Mouse (Mus musculus) MEL (cell line): Measurements from ENCODE around the gene Spdye4b. TPM values are rescaled to one million over a fixed set of nuclear protein-coding genes. Genes with fewer than 3 reads are reported as not detected.

Source experiments
- DNase-seq: peaks from one replicate; pipeline ENCODE4 v3.0.0; 2011; ENCODE audit warnings: low read depth, low spot score
- H3K27ac ChIP-seq: 2 replicates; pipeline ENCODE4 v1.5.1; 2012; ENCODE audit warnings: low read depth, mild to moderate bottlenecking, control low read depth, low read length, moderate library complexity; ENCODE audit not compliant: control insufficient read depth
- H3K27me3 ChIP-seq, 2 experiments: fragments of 150-350 bp in 1 of 2; sonication (generic) in 1 of 2; 2 replicates each; pipeline ENCODE4 v1.6.1; 2012; ENCODE audit warnings: low read length in 2 of 2, mild to moderate bottlenecking in 2 of 2, improper control_type of control experiment in 1 of 2, moderate library complexity in 1 of 2; ENCODE audit not compliant: insufficient read depth in 2 of 2, control insufficient read depth in 1 of 2
- H3K36me3 ChIP-seq, 2 experiments: 2 replicates each; pipeline ENCODE4 v1.6.1; 2012 to 2014; ENCODE audit warnings: low read length in 2 of 2, improper control_type of control experiment in 1 of 2, inconsistent platforms in 1 of 2, mild to moderate bottlenecking in 1 of 2; ENCODE audit not compliant: insufficient read depth in 2 of 2, control insufficient read depth in 1 of 2
- H3K4me1 ChIP-seq, 2 experiments: fragments of 150-350 bp in 1 of 2; sonication (generic) in 1 of 2; 2 replicates each; pipeline ENCODE4 v1.6.1; 2012; ENCODE audit warnings: low read length in 2 of 2, improper control_type of control experiment in 1 of 2, mild to moderate bottlenecking in 1 of 2; ENCODE audit not compliant: insufficient read depth in 2 of 2, control insufficient read depth in 1 of 2
- H3K4me3 ChIP-seq, 2 experiments: fragments of 150-350 bp in 1 of 2; sonication (generic) in 1 of 2; 2 replicates each; pipeline ENCODE4 v1.5.1; 2012; ENCODE audit warnings: low read depth in 2 of 2, low read length in 2 of 2, mild to moderate bottlenecking in 2 of 2, moderate library complexity in 2 of 2, control low read depth in 1 of 2, improper control_type of control experiment in 1 of 2; ENCODE audit not compliant: control insufficient read depth in 1 of 2, insufficient read depth in 1 of 2
- H3K79me2 ChIP-seq: 2 replicates; pipeline ENCODE4 v1.6.1; 2012; ENCODE audit warnings: mild to moderate bottlenecking, low read length, moderate library complexity; ENCODE audit not compliant: control insufficient read depth, poor library complexity, insufficient read depth
- H3K9ac ChIP-seq: 2 replicates; pipeline ENCODE4 v1.6.1; 2012; ENCODE audit warnings: low read depth, mild to moderate bottlenecking, control low read depth, low read length, moderate library complexity; ENCODE audit not compliant: control insufficient read depth, poor library complexity, severe bottlenecking
- H3K9me3 ChIP-seq: fragments of 150-350 bp; sonication (generic); replicated peaks from 2 replicates; pipeline ENCODE4 v1.6.1; 2012; ENCODE audit warnings: mild to moderate bottlenecking, low read length, improper control_type of control experiment, moderate library complexity; ENCODE audit not compliant: insufficient read depth
- BHLHE40 ChIP-seq: IDR thresholded peaks from 2 replicates; pipeline ENCODE4 v1.6.1; 2012; ENCODE audit warnings: low read depth, mild to moderate bottlenecking, inconsistent platforms, low read length, improper control_type of control experiment, borderline replicate concordance
- CHD1 ChIP-seq: IDR thresholded peaks from 2 replicates; pipeline ENCODE4 v1.6.1; 2012; ENCODE audit warnings: low read depth, mild to moderate bottlenecking, inconsistent platforms, low read length, improper control_type of control experiment
- CTCF ChIP-seq, 3 experiments: IDR thresholded peaks in 2 of 3; conservative IDR thresholded peaks in 1 of 3; 2 replicates each; pipeline ENCODE4 v1.5.1; 2011 to 2012; ENCODE audit warnings: low read length in 3 of 3, low read depth in 2 of 3, mild to moderate bottlenecking in 2 of 3, improper control_type of control experiment in 1 of 3, inconsistent platforms in 1 of 3, mixed read lengths in 1 of 3, moderate library complexity in 1 of 3; ENCODE audit not compliant: control insufficient read depth in 1 of 3, insufficient read depth in 1 of 3, poor library complexity in 1 of 3, severe bottlenecking in 1 of 3
- E2F4 ChIP-seq: IDR thresholded peaks from 2 replicates; pipeline ENCODE4 v1.6.1; 2011; ENCODE audit warnings: low read depth, low read length, improper control_type of control experiment, borderline replicate concordance
- ELF1 ChIP-seq: IDR thresholded peaks from 2 replicates; pipeline ENCODE4 v1.6.1; 2014; ENCODE audit warnings: low read depth, mild to moderate bottlenecking, inconsistent platforms, low read length, improper control_type of control experiment, moderate library complexity
- EP300 ChIP-seq, 2 experiments: IDR thresholded peaks; 2 replicates each; pipeline ENCODE4 v1.6.1; 2011; ENCODE audit warnings: improper control_type of control experiment in 2 of 2, low read length in 2 of 2, low read depth in 1 of 2, mild to moderate bottlenecking in 1 of 2
- GABPA ChIP-seq: IDR thresholded peaks from 2 replicates; pipeline ENCODE4 v1.6.1; 2012; ENCODE audit warnings: low read depth, mild to moderate bottlenecking, inconsistent platforms, low read length, improper control_type of control experiment, moderate library complexity
- JUND ChIP-seq: IDR thresholded peaks from 2 replicates; pipeline ENCODE4 v1.6.1; 2011; ENCODE audit warnings: low read depth, mild to moderate bottlenecking, improper control_type of control experiment, low read length
- KAT2A ChIP-seq: conservative IDR thresholded peaks from 2 replicates; pipeline ENCODE4 v1.6.1; 2012; ENCODE audit warnings: low read depth, low read length, improper control_type of control experiment, inconsistent platforms
- MAFK ChIP-seq: IDR thresholded peaks from 2 replicates; pipeline ENCODE4 v1.6.1; 2011; ENCODE audit warnings: low read depth, mild to moderate bottlenecking, low read length, improper control_type of control experiment, borderline replicate concordance
- MYC ChIP-seq: IDR thresholded peaks from 2 replicates; pipeline ENCODE4 v1.6.1; 2011; ENCODE audit warnings: low read depth, mild to moderate bottlenecking, low read length, improper control_type of control experiment, moderate library complexity
- POLR2A ChIP-seq, 2 experiments: IDR thresholded peaks; 2 replicates each; pipeline ENCODE4 v1.6.1; 2011 to 2012; ENCODE audit warnings: low read length in 2 of 2, mild to moderate bottlenecking in 2 of 2, control low read depth in 1 of 2, improper control_type of control experiment in 1 of 2, low read depth in 1 of 2, moderate library complexity in 1 of 2; ENCODE audit not compliant: control insufficient read depth in 1 of 2, insufficient read depth in 1 of 2, poor library complexity in 1 of 2
- POLR2AphosphoS2 ChIP-seq: IDR thresholded peaks from 2 replicates; pipeline ENCODE4 v1.6.1; 2011; ENCODE audit warnings: low read length, improper control_type of control experiment
- POLR2AphosphoS5 ChIP-seq: IDR thresholded peaks from 2 replicates; pipeline ENCODE4 v1.6.1; 2012; ENCODE audit warnings: low read depth, borderline replicate concordance, mild to moderate bottlenecking, inconsistent platforms, low read length, moderate library complexity, mixed read lengths
- RAD21 ChIP-seq: IDR thresholded peaks from 2 replicates; pipeline ENCODE4 v1.6.1; 2011; ENCODE audit warnings: mild to moderate bottlenecking, low read depth, low read length, improper control_type of control experiment
- RCOR1 ChIP-seq: IDR thresholded peaks from 2 replicates; pipeline ENCODE4 v1.6.1; 2012; ENCODE audit warnings: low read depth, mild to moderate bottlenecking, inconsistent platforms, low read length, improper control_type of control experiment
- SIN3A ChIP-seq: IDR thresholded peaks from 2 replicates; pipeline ENCODE4 v1.6.1; 2012; ENCODE audit warnings: low read length, improper control_type of control experiment, inconsistent platforms
- SMC3 ChIP-seq: IDR thresholded peaks from 2 replicates; pipeline ENCODE4 v1.6.1; 2011; ENCODE audit warnings: low read depth, low read length, improper control_type of control experiment
- TAL1 ChIP-seq: IDR thresholded peaks from 2 replicates; pipeline ENCODE4 v1.6.1; 2012; ENCODE audit warnings: mild to moderate bottlenecking, inconsistent platforms, low read length, moderate library complexity, mixed read lengths
- TBP ChIP-seq: IDR thresholded peaks from 2 replicates; pipeline ENCODE4 v1.8.0; 2011; ENCODE audit warnings: low read depth, low read length, improper control_type of control experiment
- UBTF ChIP-seq: IDR thresholded peaks from 2 replicates; pipeline ENCODE4 v1.6.1; 2012; ENCODE audit warnings: low read depth, mild to moderate bottlenecking, inconsistent platforms, low read length, improper control_type of control experiment, moderate library complexity, borderline replicate concordance; ENCODE audit not compliant: insufficient read depth
- ZKSCAN1 ChIP-seq: IDR thresholded peaks from 2 replicates; pipeline ENCODE4 v1.6.1; 2012; ENCODE audit warnings: low read depth, mild to moderate bottlenecking, inconsistent platforms, low read length, improper control_type of control experiment, moderate library complexity
- ZMIZ1 ChIP-seq: IDR thresholded peaks from 2 replicates; pipeline ENCODE4 v1.6.1; 2012; ENCODE audit warnings: low read depth, mild to moderate bottlenecking, inconsistent platforms, low read length, improper control_type of control experiment, moderate library complexity
- polyA plus RNA-seq, 2 experiments: library from polyadenylated mRNA; stranded (reverse) in 1 of 2; unstranded in 1 of 2; fragments of >175 nt in 1 of 2; fragments of >200 nt in 1 of 2; gene quantifications; 2 replicates each; pipeline versions ENCODE4 v1.2.1 to v1.2.4; 2012; ENCODE audit warnings: low replicate concordance in 2 of 2, low read depth in 1 of 2; ENCODE audit not compliant: insufficient read length in 2 of 2, insufficient read depth in 1 of 2, missing spikeins in 1 of 2
- total RNA-seq: library from RNA; depleted of rRNA; stranded (reverse); fragments of 300-350 nt; gene quantifications from 2 replicates; pipeline ENCODE4 v1.2.3, GENCODE M21; 2012

Spdye4b gene
- total and polyA plus RNA-seq, 3 experiments = not detected

DNA sequence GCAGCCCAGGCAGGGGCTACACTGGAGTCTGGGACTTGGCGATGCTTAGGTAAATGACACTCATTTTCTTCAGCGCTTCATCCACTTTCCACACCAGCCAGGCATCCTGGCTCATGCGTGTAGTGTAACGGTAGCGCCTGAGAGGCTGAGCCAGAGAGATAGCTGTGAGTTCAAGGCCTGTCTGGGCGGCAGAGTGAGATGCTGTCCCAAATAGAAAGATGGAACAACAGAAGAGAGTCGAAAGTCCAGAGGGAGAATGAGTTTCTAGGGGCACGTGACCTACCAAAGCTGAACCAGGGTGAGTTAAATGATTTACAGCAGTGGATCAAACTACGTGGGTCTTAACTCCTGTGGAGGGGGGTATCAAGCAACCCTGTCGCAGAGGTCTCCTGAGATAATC lies 27.1 kb upstream of the Spdye4b start:
- no peak overlapping the region for H3K4me3 ChIP-seq
- no peaks in the 10 kb centered on the region; a peak in 1 of 4 replicates for H3K4me1 ChIP-seq
- TF ChIP-seq CTCF (IDR thresholded peaks at IDR 0.05 in 2 of 3, conservative IDR thresholded peaks at IDR 0.05 in 1 of 3; ENCODE audit: control insufficient read depth in 1 of 3, insufficient read depth in 1 of 3, low read depth in 2 of 3, low read length in 3 of 3, poor library complexity in 1 of 3, severe bottlenecking in 1 of 3) (no peak), POLR2AphosphoS5 (no peak), MAFK (no peak), E2F4 (no peak), BHLHE40 (no peak), EP300 (IDR thresholded peaks at IDR 0.05; ENCODE audit: low read depth in 1 of 2, low read length in 2 of 2) (no peak), JUND (no peak), MYC (no peak), TBP (no peak), RCOR1 (no peak), ZMIZ1 (no peak), POLR2AphosphoS2 (no peak), SMC3 (no peak), KAT2A (no peak)
- H3K9ac ChIP-seq = no peak overlapping the region
- H3K79me2 ChIP-seq = no peaks in the 10 kb centered on the region
- no peak for DNase-seq
- H3K9me3 ChIP-seq = no peaks in the 10 kb centered on the region
- H3K36me3 ChIP-seq = no peaks in the 10 kb centered on the region
- no peak overlapping the region for H3K27ac ChIP-seq
- H3K27me3 ChIP-seq = peaks cover 0 to 2% of the 10 kb centered on the region in 2 experiments; a peak in 1 of 4 replicates

DNA sequence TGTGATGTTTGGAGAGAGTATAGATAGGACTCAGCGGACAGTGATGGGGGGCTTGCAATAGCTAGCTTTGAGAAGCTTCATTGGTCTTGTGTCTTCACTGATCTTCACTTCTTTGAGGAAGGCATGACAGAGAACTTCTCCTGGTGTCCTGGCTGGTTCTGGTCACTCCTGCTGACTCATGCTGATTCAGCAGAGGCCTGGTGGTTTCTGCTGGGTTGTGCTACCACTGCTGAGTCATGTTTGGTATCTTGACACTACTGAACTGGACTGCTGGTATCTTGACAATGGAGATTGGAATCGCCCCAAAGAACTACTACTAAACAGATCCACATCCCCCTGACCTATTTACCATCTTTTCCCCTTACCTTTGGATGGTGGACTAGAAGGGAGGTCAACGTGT lies 25.3 kb upstream of the Spdye4b start:
- Histone ChIP-seq H3K27ac (no peak overlapping the region), H3K27me3 (peaks cover 0 to 2% of the 10 kb centered on the region in 2 experiments; a peak in 1 of 4 replicates), H3K36me3 (no peaks in the 10 kb centered on the region), H3K9me3 (no peaks in the 10 kb centered on the region), H3K9ac (no peak overlapping the region), H3K79me2 (no peaks in the 10 kb centered on the region), H3K4me3 (no peak overlapping the region), H3K4me1 (no peaks in the 10 kb centered on the region; a peak in 1 of 4 replicates)
- TF ChIP-seq SIN3A (no peak), UBTF (no peak), BHLHE40 (no peak), RAD21 (no peak), CHD1 (no peak), SMC3 (no peak), TBP (no peak), ZKSCAN1 (no peak), TAL1 (no peak), POLR2A (IDR thresholded peaks at IDR 0.05; ENCODE audit: control insufficient read depth in 1 of 2, insufficient read depth in 1 of 2, low read depth in 1 of 2, low read length in 2 of 2, poor library complexity in 1 of 2) (no peak), MYC (no peak), JUND (no peak), E2F4 (no peak), GABPA (no peak), ELF1 (no peak)
- no peak for DNase-seq
